Mouse (Mus musculus) E14TG2a.4 (cell line): ENCODE data around the gene Tbk1.

ENCODE experiments used
- CTCF ChIP-seq: conservative IDR thresholded peaks from 2 replicates; pipeline ENCODE4 v1.5.1; 2014; ENCODE audit warnings: low read length
- POU5F1 ChIP-seq: IDR thresholded peaks from 2 replicates; pipeline ENCODE4 v1.6.1; 2014; ENCODE audit warnings: low read length, borderline replicate concordance

DNA sequence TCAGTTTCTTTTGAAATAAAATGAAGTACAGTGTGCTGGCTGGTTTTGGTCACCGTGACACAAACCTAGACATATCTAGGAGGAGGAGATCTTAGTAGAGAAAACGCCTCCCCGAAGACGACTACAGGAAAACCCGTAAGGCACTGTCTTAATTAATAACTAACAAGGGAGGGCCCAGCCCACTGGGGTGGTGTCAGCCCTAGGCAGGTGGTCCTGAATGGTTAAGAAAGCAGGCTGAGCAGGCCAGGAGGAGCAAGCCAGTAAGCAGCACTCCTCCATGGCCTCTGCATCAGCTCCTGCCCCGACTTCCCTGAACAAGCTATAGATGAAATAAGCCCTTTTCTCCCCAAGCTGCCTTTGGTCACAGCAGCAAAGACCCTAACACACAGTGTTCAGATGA lies 16.8 kb downstream of the Tbk1 start:
- no peak for TF ChIP-seq CTCF
- TF ChIP-seq POU5F1 = no peak
